Mouse (Mus musculus): ENCODE data around the gene BC028528. TPM values are rescaled to one million over a fixed set of nuclear protein-coding genes. Genes with fewer than 3 reads are reported as not detected.

Gene BC028528
- polyA plus RNA-seq, 1 experiment from 2014 or later, result 18.5 TPM

Other genes starting within 250 kb of the BC028528 start
- 37.9 and 43.1 TPM in 2 replicates for gene Mcl1, start 233.2 kb downstream of the BC028528 start, polyA plus RNA-seq (2015; fragmentation: Nextera tagmentation; extraction: Ambion mirVana)
- gene Adamtsl4, start 204.1 kb downstream of the BC028528 start, polyA plus RNA-seq (2015; fragmentation: Nextera tagmentation; extraction: Ambion mirVana), result 0.80 and 1.0 TPM in 2 replicates
- 10.0 and 11.5 TPM in 2 replicates for gene Ecm1, start 152.4 kb downstream of the BC028528 start, polyA plus RNA-seq (2015; fragmentation: Nextera tagmentation; extraction: Ambion mirVana)
- gene Tars2, start 131.8 kb downstream of the BC028528 start, polyA plus RNA-seq (2015; fragmentation: Nextera tagmentation; extraction: Ambion mirVana), result 46.2 and 54.1 TPM in 2 replicates
- 21.0 and 24.6 TPM in 2 replicates for gene Rprd2, start 73.1 kb downstream of the BC028528 start, polyA plus RNA-seq (2015; fragmentation: Nextera tagmentation; extraction: Ambion mirVana)
- gene Prpf3, start 36.1 kb downstream of the BC028528 start, polyA plus RNA-seq (2015; fragmentation: Nextera tagmentation; extraction: Ambion mirVana), result 33.0 and 35.4 TPM in 2 replicates
- 247 and 260 TPM in 2 replicates for gene Mrps21, start 20.5 kb downstream of the BC028528 start, polyA plus RNA-seq (2015; fragmentation: Nextera tagmentation; extraction: Ambion mirVana)
- gene Ciart, start 9.8 kb downstream of the BC028528 start, polyA plus RNA-seq (2015; fragmentation: Nextera tagmentation; extraction: Ambion mirVana), result 4.8 and 5.2 TPM in 2 replicates
- 27.1 and 35.1 TPM in 2 replicates for gene Aph1a, start 2.0 kb upstream of the BC028528 start, polyA plus RNA-seq (2015; fragmentation: Nextera tagmentation; extraction: Ambion mirVana)
- gene Car14, start 12.7 kb upstream of the BC028528 start, polyA plus RNA-seq (2015; fragmentation: Nextera tagmentation; extraction: Ambion mirVana), result 7.6 and 9.2 TPM in 2 replicates
- gene Anp32e, start 37.2 kb upstream of the BC028528 start, polyA plus RNA-seq (2015; fragmentation: Nextera tagmentation; extraction: Ambion mirVana), result 110 and 131 TPM in 2 replicates
- 46.1 and 54.6 TPM in 2 replicates for gene Plekho1, start 104.0 kb upstream of the BC028528 start, polyA plus RNA-seq (2015; fragmentation: Nextera tagmentation; extraction: Ambion mirVana)
- gene Vps45, start 166.5 kb upstream of the BC028528 start, polyA plus RNA-seq (2015; fragmentation: Nextera tagmentation; extraction: Ambion mirVana), result 62.0 and 64.7 TPM in 2 replicates
- gene Otud7b, start 212.5 kb upstream of the BC028528 start, polyA plus RNA-seq (2015; fragmentation: Nextera tagmentation; extraction: Ambion mirVana), result 7.0 and 8.4 TPM in 2 replicates

Data from midbrain, embryonic 16.5 days (tissue).